Mouse (Mus musculus) hindbrain, embryonic 14.5 days (tissue): ENCODE data around the gene Fer. TPM values are rescaled to one million over a fixed set of nuclear protein-coding genes. Genes with fewer than 3 reads are reported as not detected.

ENCODE experiments used
- ATAC-seq: fragments of 200-750 bp; cut with Nextera tagmentation; 2 replicates; pipeline ENCODE4 v1.8.0; 2017; ENCODE audit warnings: moderate number of reproducible peaks, mild to moderate bottlenecking, moderate TSS enrichment, moderate library complexity; ENCODE audit not compliant: low FRiP score
- DNase-seq: peaks from one replicate; pipeline ENCODE4 v3.0.0-alpha.2; 2015; ENCODE audit warnings: low spot score
- H3K27ac ChIP-seq: fragments of 300-500 bp; sonication (generic); 2 replicates; pipeline ENCODE4 v1.5.1; 2014; ENCODE audit warnings: mild to moderate bottlenecking, moderate library complexity
- H3K27me3 ChIP-seq: fragments of 300-500 bp; sonication (generic); 2 replicates; pipeline ENCODE4 v1.6.1; 2014; ENCODE audit warnings: mild to moderate bottlenecking, low read length, mixed read lengths; ENCODE audit not compliant: control insufficient read depth, insufficient read depth
- H3K36me3 ChIP-seq: fragments of 300-500 bp; sonication (generic); replicated peaks from 2 replicates; pipeline ENCODE4 v1.6.1; 2014; ENCODE audit not compliant: control insufficient read depth, insufficient read depth
- H3K4me1 ChIP-seq: fragments of 300-500 bp; sonication (generic); replicated peaks from 2 replicates; pipeline ENCODE4 v1.6.1; 2014; ENCODE audit warnings: antibody characterized with exemption, low read length, mixed read lengths; ENCODE audit not compliant: control insufficient read depth, insufficient read depth
- H3K4me2 ChIP-seq: fragments of 300-500 bp; sonication (generic); replicated peaks from 2 replicates; pipeline ENCODE4 v1.6.1; 2014; ENCODE audit warnings: mild to moderate bottlenecking, moderate library complexity
- H3K4me3 ChIP-seq: fragments of 300-500 bp; sonication (generic); replicated peaks from 2 replicates; pipeline ENCODE4 v1.5.1; 2014; ENCODE audit warnings: mild to moderate bottlenecking, low read length
- H3K9ac ChIP-seq: fragments of 300-500 bp; sonication (generic); 2 replicates; pipeline ENCODE4 v1.6.1; 2014
- H3K9me3 ChIP-seq: fragments of 300-500 bp; sonication (generic); 2 replicates; pipeline ENCODE4 v1.6.1; 2016; ENCODE audit warnings: low read length; ENCODE audit not compliant: control insufficient read depth
- WGBS: fragments of 180-500 bp; shearing (Covaris S2); extraction: QIAGEN DNeasy Blood & Tissue Kit; methylation state at CpG from one replicate; pipeline ENCODE4 v1.1.7; 2014; 5-methylcytosine and 5-hydroxymethylcytosine counted together
- polyA plus RNA-seq: library from polyadenylated mRNA; unstranded; fragments of >200 nt; fragmentation: Nextera tagmentation; extraction: Ambion mirVana; gene quantifications from 2 replicates; pipeline ENCODE4 v1.2.1, GENCODE M21; 2014

The Fer gene
- polyA plus RNA-seq, 1 experiment from 2014 or later = 35.8 TPM

GRCm38 (mm10) chr17:64126904-64127303, 264.0 kb downstream of the Fer start:
- 97% methylated on average over 5 of the region's 5 CpGs for WGBS
- no peaks in the 10 kb centered on the region for H3K27me3 ChIP-seq
- H3K36me3 ChIP-seq = no peaks in the 10 kb centered on the region
- no peak overlapping the region for H3K27ac ChIP-seq
- H3K9ac ChIP-seq = no peak overlapping the region
- ATAC-seq = no peak
- DNase-seq = no peak
- no peak overlapping the region for H3K4me3 ChIP-seq
- no peak overlapping the region for H3K4me2 ChIP-seq
- no peaks in the 10 kb centered on the region; the same call in 1 of the 2 replicates for H3K4me1 ChIP-seq
- no peaks in the 10 kb centered on the region for H3K9me3 ChIP-seq

GRCm38 (mm10) chr17:64129750-64130149, 266.9 kb downstream of the Fer start:
- Histone ChIP-seq H3K27me3 (no peaks in the 10 kb centered on the region), H3K4me2 (no peak overlapping the region), H3K36me3 (no peaks in the 10 kb centered on the region), H3K4me3 (no peak overlapping the region), H3K27ac (no peak overlapping the region), H3K9ac (no peak overlapping the region), H3K4me1 (no peaks in the 10 kb centered on the region; the same call in 1 of the 2 replicates), H3K9me3 (no peaks in the 10 kb centered on the region)
- no peak for DNase-seq
- no peak for ATAC-seq
- 65% methylated on average over 2 of the region's 2 CpGs for WGBS

- no peaks in the 10 kb centered on the region; the same call in 1 of the 2 replicates for H3K4me1 ChIP-seq
- no peak overlapping the region for H3K9ac ChIP-seq
- 52% methylated on average over 3 of the region's 3 CpGs for WGBS
- ATAC-seq = peak; percentile 65
- no peak overlapping the region for H3K4me3 ChIP-seq
- H3K36me3 ChIP-seq = no peaks in the 10 kb centered on the region
- no peaks in the 10 kb centered on the region for H3K27me3 ChIP-seq
- peak; percentile 54 for DNase-seq
- H3K9me3 ChIP-seq = no peaks in the 10 kb centered on the region
- no peak overlapping the region for H3K4me2 ChIP-seq
- H3K27ac ChIP-seq = no peak overlapping the region; the same call in 1 of the 2 replicates
These were observed 267.5 kb downstream of the Fer start for GRCm38 (mm10) chr17:64130356-64130755.

GRCm38 (mm10) chr17:64132183-64132582, 269.3 kb downstream of the Fer start:
- no peaks in the 10 kb centered on the region; the same call in 1 of the 2 replicates for H3K4me1 ChIP-seq
- no peak for ATAC-seq
- H3K27me3 ChIP-seq = no peaks in the 10 kb centered on the region
- DNase-seq = no peak
- H3K9ac ChIP-seq = no peak overlapping the region
- H3K4me3 ChIP-seq = no peak overlapping the region
- no peak overlapping the region for H3K27ac ChIP-seq
- no peaks in the 10 kb centered on the region for H3K36me3 ChIP-seq
- H3K4me2 ChIP-seq = no peak overlapping the region
- no peaks in the 10 kb centered on the region for H3K9me3 ChIP-seq
- WGBS = 88% methylated on average over 6 of the region's 6 CpGs

- no peak for DNase-seq
- Histone ChIP-seq H3K4me1 (peaks cover 14% of the 10 kb centered on the region), H3K36me3 (peaks cover 21% of the 10 kb centered on the region; the same call in 1 of the 2 replicates), H3K27ac (no peak overlapping the region), H3K27me3 (no peaks in the 10 kb centered on the region), H3K4me2 (no peak overlapping the region), H3K9ac (no peak overlapping the region), H3K9me3 (no peaks in the 10 kb centered on the region), H3K4me3 (no peak overlapping the region)
- no peak for ATAC-seq
- 63% methylated on average over 8 of the region's 8 CpGs for WGBS
These were observed 273.2 kb downstream of the Fer start for GRCm38 (mm10) chr17:64135941-64136650.

- Histone ChIP-seq H3K4me3 (no peak overlapping the region), H3K27me3 (no peaks in the 10 kb centered on the region), H3K4me2 (no peak overlapping the region), H3K9me3 (no peaks in the 10 kb centered on the region), H3K27ac (no peak overlapping the region), H3K36me3 (peaks cover 21% of the 10 kb centered on the region; the same call in 1 of the 2 replicates), H3K4me1 (peaks cover 16% of the 10 kb centered on the region), H3K9ac (no peak overlapping the region)
- 94% methylated on average over 8 of the region's 8 CpGs for WGBS
- DNase-seq (no peak), ATAC-seq (no peak)
These were observed 275.3 kb downstream of the Fer start for GRCm38 (mm10) chr17:64138036-64138717.

GRCm38 (mm10) chr17:64139231-64139915, 276.5 kb downstream of the Fer start:
- Histone ChIP-seq H3K4me3 (no peak overlapping the region), H3K27me3 (no peaks in the 10 kb centered on the region), H3K4me1 (peaks cover 16% of the 10 kb centered on the region), H3K36me3 (peaks cover 27% of the 10 kb centered on the region; the same call in 1 of the 2 replicates), H3K9me3 (no peaks in the 10 kb centered on the region), H3K9ac (no peak overlapping the region), H3K27ac (peak overlapping the region; percentile 66; the same call in 1 of the 2 replicates), H3K4me2 (no peak overlapping the region)
- DNase-seq (no peak), ATAC-seq (no peak)
- 88% methylated on average over 11 of the region's 11 CpGs for WGBS

GRCm38 (mm10) chr17:64140063-64140850, 277.4 kb downstream of the Fer start:
- Histone ChIP-seq H3K27ac (peak overlapping the region; percentile 66), H3K27me3 (no peaks in the 10 kb centered on the region), H3K4me2 (peak overlapping the region; percentile 9), H3K9me3 (no peaks in the 10 kb centered on the region), H3K36me3 (peaks cover 27% of the 10 kb centered on the region; the same call in 1 of the 2 replicates), H3K4me3 (no peak overlapping the region), H3K4me1 (peaks cover 16% of the 10 kb centered on the region), H3K9ac (peak overlapping the region; percentile 4; the same call in 1 of the 2 replicates)
- DNase-seq = peak; percentile 40
- peak; percentile 77; the same call in 1 of the 2 replicates for ATAC-seq
- WGBS = 42% methylated on average over 18 of the region's 18 CpGs
